Mouse (Mus musculus) heart, embryonic 11.5 days (tissue): Measurements from ENCODE around the gene Npff. TPM values are rescaled to one million over a fixed set of nuclear protein-coding genes. Genes with fewer than 3 reads are reported as not detected.

Source experiments
- ATAC-seq: fragments of 200-750 bp; cut with Nextera tagmentation; replicated peaks from 2 replicates; pipeline ENCODE4 v1.8.0; 2017; ENCODE audit warnings: moderate library complexity; ENCODE audit not compliant: insufficient number of reproducible peaks, low FRiP score, low TSS enrichment
- H3K27ac ChIP-seq: fragments of 300-500 bp; sonication (generic); 2 replicates; pipeline ENCODE4 v1.5.1; 2014; ENCODE audit warnings: mild to moderate bottlenecking, low read depth, low read length
- H3K27me3 ChIP-seq: fragments of 300-500 bp; sonication (generic); 2 replicates; pipeline ENCODE4 v1.6.1; 2014; ENCODE audit warnings: mild to moderate bottlenecking, low read length, mixed read lengths; ENCODE audit not compliant: control insufficient read depth, insufficient read depth
- H3K36me3 ChIP-seq: fragments of 300-500 bp; sonication (generic); 2 replicates; pipeline ENCODE4 v1.6.1; 2014; ENCODE audit warnings: mild to moderate bottlenecking, low read length, moderate library complexity, mixed read lengths; ENCODE audit not compliant: control insufficient read depth, insufficient read depth
- H3K4me1 ChIP-seq: fragments of 300-500 bp; sonication (generic); 2 replicates; pipeline ENCODE4 v1.6.1; 2014; ENCODE audit warnings: low read length; ENCODE audit not compliant: control insufficient read depth, insufficient read depth
- H3K4me2 ChIP-seq: fragments of 300-500 bp; sonication (generic); 2 replicates; pipeline ENCODE4 v1.6.1; 2014; ENCODE audit warnings: mild to moderate bottlenecking, moderate library complexity
- H3K4me3 ChIP-seq: fragments of 300-500 bp; sonication (generic); 2 replicates; pipeline ENCODE4 v1.5.1; 2014; ENCODE audit warnings: low read depth, low read length
- H3K9ac ChIP-seq: fragments of 300-500 bp; sonication (generic); 2 replicates; pipeline ENCODE4 v1.6.1; 2014; ENCODE audit warnings: mild to moderate bottlenecking, low read depth, low read length, moderate library complexity
- H3K9me3 ChIP-seq: fragments of 300-500 bp; sonication (generic); replicated peaks from 2 replicates; pipeline ENCODE4 v1.6.1; 2016; ENCODE audit warnings: low read length; ENCODE audit not compliant: control insufficient read depth
- WGBS: fragments of 180-500 bp; shearing (Covaris S2); extraction: QIAGEN DNeasy Blood & Tissue Kit; methylation state at CpG from one replicate; pipeline ENCODE4 v1.1.7; 2014; ENCODE audit not compliant: insufficient replicate concordance; 5-methylcytosine and 5-hydroxymethylcytosine counted together
- polyA plus RNA-seq: library from polyadenylated mRNA; unstranded; fragments of >200 nt; fragmentation: Nextera tagmentation; extraction: Ambion mirVana; gene quantifications from 2 replicates; pipeline ENCODE4 v1.2.1, GENCODE M21; 2014

Npff gene
- polyA plus RNA-seq, 1 experiment from 2014 or later: 1.2 TPM

DNA sequence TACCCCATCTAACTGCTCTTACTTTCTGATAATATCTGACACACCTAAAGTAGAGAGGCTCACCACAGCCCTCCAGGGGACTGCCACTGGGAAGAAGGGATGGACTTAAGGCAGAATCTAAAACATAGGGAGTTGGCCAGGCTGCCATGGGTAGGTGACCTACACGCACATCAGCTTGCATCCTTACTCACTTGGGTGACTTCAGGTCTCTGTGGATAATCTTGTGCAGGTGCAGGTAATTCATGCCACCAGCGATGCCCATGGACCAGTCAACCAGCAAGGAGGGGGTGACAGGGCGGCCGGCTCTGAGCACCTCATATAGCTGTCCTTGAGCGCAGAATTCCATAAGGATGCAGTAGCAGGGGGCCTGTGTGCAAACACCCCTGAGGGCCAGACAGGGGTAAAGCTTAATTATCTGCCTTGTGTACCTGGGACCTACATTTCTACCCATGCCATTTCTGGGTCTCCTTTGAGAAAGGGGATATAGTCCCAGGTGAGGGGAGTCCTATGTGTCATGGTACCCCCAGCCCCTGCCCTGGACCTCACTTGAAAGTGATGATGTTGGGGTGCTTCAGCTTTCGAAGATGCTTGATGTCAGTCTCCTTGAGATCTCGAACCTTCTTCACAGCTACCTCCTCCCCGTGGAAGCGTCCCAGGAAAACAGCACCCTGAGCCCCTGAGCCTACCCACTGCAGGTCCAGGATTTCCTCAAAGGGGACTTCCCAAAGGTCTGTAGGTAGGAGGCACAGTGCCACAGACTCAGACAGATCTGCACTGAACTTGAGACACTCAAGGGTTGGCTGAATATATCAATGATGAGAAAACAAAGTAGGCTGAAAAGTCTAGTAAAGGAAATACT, 20.6 kb downstream of the Npff start:
- WGBS: 90% methylated on average over 9 of the region's 9 CpGs
- Histone ChIP-seq H3K4me1 (peaks cover 2% of the 10 kb centered on the region; the same call in 1 of the 2 replicates), H3K9ac (no peak overlapping the region), H3K4me3 (no peak overlapping the region), H3K4me2 (no peak overlapping the region), H3K27ac (no peak overlapping the region), H3K36me3 (peaks cover 45% of the 10 kb centered on the region), H3K9me3 (no peaks in the 10 kb centered on the region), H3K27me3 (no peaks in the 10 kb centered on the region)
- ATAC-seq: no peak

DNA sequence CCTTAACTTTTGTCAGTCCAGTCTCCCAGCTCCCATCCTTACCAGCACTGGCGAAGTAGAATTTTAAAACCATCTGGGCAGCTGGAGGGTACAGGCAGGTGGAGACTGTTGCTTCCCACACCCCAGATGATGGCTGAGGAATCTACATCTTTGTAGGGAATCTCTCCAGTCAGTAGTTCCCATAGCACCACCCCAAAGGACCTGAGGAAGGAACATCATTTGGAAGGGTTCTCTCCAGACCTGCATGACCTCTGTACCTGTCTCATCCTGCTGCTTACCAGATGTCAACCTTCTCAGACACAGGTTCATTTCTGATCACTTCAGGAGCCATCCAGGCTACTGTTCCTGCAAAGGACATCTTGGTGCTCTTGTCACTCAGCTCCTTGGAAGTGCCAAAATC, 21.3 kb downstream of the Npff start, which contains the start of gene Gm10337:
Gene Gm10337 (plus strand): TSS at position 276 of the 400 bp plus-strand sequence.
- Histone ChIP-seq H3K36me3 (peaks cover 49% of the 10 kb centered on the region), H3K9me3 (no peaks in the 10 kb centered on the region), H3K4me1 (peaks cover 2% of the 10 kb centered on the region; the same call in 1 of the 2 replicates), H3K9ac (no peak within 1 kb of the TSS), H3K27ac (no peak within 1 kb of the TSS), H3K4me3 (no peak within 1 kb of the TSS), H3K27me3 (no peaks in the 10 kb centered on the region), H3K4me2 (no peak within 1 kb of the TSS)
- 96% methylated on average over 1 of the region's 1 CpGs for WGBS
- no peak for ATAC-seq

DNA sequence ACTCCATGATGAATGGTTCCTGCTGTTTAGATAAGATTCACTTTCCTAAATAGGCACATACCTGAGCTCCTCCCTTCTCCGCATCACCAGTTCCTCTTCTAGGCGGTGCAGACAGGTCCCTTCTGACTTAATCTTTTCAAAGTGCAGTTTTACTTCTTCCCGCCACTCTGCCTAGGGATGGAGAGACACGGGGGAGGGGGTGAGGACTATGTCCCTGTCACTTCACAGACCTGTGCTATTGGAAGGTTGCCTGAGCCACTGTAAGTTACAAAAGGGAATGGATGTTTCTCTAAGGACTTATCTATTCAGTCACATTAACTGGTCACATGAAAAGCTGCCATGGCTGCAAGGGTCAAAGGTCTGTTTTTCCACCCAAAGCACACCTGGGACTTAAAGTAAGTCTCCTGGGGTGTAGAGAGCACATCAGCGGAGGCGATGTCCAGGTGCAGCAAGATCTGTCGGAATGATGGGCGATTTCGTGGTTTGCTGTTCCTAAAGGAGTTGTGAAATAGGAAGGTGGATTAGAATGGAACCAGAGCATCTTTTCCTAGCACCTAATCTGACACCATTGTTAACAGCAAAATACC, 22.4 kb downstream of the Npff start:
- no peaks in the 10 kb centered on the region for H3K27me3 ChIP-seq
- 80% methylated on average over 9 of the region's 9 CpGs for WGBS
- H3K9ac ChIP-seq: no peak overlapping the region

DNA sequence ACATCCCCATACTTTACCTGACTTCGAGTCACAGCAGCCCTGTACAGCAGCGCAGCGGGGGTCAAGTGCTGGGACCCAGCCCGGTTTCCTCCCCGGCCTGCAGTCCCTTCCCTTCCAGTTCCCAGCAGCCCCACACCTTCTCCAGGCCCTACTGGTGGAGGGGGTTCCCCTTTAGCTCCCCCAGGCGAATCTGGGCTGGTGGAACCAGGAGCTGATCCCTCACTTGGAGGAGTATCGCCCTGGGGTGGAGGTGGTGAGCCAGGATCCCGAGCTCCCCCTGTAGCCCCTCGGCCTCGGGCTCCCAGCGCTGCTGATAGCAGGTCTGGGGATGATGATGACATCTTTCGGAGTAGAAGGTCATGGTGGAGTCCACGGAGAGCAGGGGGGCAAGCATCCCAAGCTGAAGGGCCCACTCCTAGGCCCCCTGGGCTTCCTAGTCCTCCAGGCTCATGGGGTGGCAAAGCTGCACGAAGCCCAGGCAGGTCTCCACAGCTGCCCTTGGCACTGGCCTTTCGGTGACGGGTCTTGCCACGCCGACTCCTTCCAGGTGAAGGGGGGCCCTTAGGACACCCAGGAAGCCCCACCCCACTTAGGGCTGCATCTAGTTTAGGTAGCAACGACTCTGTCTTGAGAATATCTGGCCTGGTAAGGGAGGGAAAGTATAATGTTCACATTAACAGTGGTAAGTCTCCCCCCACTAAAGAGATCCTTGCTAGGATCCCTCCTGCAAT, 23.5 kb downstream of the Npff start:
- Histone ChIP-seq H3K9ac (no peak overlapping the region), H3K4me2 (no peak overlapping the region), H3K4me1 (no peaks in the 10 kb centered on the region; the same call in 1 of the 2 replicates), H3K36me3 (peaks cover 56% of the 10 kb centered on the region), H3K9me3 (no peaks in the 10 kb centered on the region), H3K27me3 (no peaks in the 10 kb centered on the region), H3K4me3 (no peak overlapping the region), H3K27ac (no peak overlapping the region)
- ATAC-seq: no peak
- 84% methylated on average over 19 of the region's 19 CpGs for WGBS

More for the DNA sequence above, 22.4 kb downstream of the Npff start:
- no peak for ATAC-seq
- Histone ChIP-seq H3K27ac (no peak overlapping the region), H3K9me3 (no peaks in the 10 kb centered on the region), H3K36me3 (peaks cover 56% of the 10 kb centered on the region), H3K4me2 (no peak overlapping the region), H3K4me1 (no peaks in the 10 kb centered on the region; the same call in 1 of the 2 replicates), H3K4me3 (no peak overlapping the region)

DNA sequence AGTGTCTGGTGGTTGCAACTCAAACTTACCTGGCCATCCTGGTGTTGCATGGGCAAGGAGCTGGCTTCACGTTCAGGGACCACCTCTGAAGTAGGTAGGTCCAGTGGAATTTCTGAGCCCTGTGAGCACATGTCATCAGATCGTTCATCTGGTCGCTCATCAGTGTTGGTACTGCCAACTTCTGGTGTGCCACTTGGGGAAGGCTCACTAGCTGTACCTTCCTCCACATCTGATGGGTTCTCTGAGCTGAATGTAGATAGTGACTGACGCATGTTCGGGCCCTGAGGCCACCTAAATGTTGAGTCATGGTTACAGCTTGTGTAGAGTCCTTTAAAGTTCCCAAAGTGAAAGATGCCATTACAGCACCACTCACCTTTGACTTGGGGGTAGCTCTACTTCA, 24.3 kb downstream of the Npff start:
- H3K4me1 ChIP-seq: no peaks in the 10 kb centered on the region
- no peak overlapping the region for H3K27ac ChIP-seq
- peaks cover 58% of the 10 kb centered on the region for H3K36me3 ChIP-seq
- H3K4me2 ChIP-seq: no peak overlapping the region
- ATAC-seq: no peak
- H3K27me3 ChIP-seq: no peaks in the 10 kb centered on the region
- 81% methylated on average over 5 of the region's 5 CpGs for WGBS
- H3K9ac ChIP-seq: no peak overlapping the region
- no peaks in the 10 kb centered on the region for H3K9me3 ChIP-seq
- no peak overlapping the region for H3K4me3 ChIP-seq

DNA sequence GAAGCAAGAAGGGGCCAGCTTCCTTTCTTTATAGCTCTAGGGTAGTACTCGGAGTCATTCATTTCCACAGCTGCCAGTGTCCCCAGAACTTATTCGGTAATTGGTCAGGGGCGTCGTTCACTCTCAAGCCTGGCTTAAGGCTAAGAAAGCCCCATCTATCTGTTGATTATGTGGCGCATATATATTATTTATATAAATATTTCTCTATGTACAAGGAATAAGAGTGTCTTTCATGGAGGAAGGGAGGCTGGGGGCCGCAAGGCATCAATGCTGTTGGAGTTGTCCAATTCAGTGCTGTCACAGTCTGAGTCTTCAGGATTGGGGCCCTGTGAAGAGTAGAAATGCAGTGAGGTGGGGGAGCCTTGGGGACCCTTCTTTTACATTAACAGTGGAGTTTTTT, 24.9 kb downstream of the Npff start:
- Histone ChIP-seq H3K9me3 (no peaks in the 10 kb centered on the region), H3K27me3 (no peaks in the 10 kb centered on the region), H3K36me3 (peaks cover 58% of the 10 kb centered on the region), H3K4me3 (no peak overlapping the region), H3K4me2 (no peak overlapping the region), H3K4me1 (no peaks in the 10 kb centered on the region), H3K27ac (no peak overlapping the region), H3K9ac (no peak overlapping the region)
- 91% methylated on average over 6 of the region's 6 CpGs for WGBS
- no peak for ATAC-seq

DNA sequence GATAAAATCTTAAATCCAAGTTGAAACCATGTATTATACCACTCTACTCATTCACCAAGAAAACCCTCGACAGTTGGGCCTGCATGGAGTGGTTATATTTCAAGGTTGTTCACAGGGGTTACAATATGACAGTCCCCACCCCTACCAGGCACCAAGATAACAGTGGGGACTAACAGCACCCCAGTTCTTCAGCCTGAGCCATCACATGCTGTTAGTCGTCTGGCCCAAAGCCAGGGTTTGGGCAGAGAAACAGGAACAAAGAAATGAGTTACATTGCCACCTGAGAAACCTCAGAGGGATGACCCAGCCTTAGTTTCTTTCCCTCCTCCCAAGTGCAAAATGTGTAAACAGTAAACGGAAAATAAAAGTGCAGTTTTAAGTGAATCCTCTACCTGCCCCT, 25.4 kb downstream of the Npff start:
- H3K4me2 ChIP-seq: no peak overlapping the region

DNA sequence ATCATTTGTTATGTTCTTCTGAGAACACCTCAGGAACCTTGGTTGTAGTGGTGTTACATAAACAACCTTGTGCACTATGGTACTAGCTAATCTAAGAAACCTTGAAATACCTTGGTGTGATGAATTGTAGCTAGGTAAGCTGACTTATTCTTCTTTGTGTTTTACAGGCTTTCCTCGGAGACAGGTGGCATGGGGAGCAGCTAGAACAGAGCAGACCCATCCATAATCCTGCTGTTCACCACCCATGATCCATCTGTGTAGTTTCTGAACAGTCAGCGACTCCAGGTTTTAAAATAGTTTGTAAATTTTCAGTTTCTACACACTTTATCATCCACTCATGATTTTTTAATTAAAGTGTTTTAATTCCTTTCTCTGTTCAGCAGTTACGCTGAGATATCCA, 26.4 kb downstream of the Npff start:
- Histone ChIP-seq H3K27ac (no peak overlapping the region), H3K27me3 (no peaks in the 10 kb centered on the region), H3K9me3 (no peaks in the 10 kb centered on the region), H3K9ac (no peak overlapping the region), H3K4me2 (no peak overlapping the region), H3K4me3 (no peak overlapping the region), H3K36me3 (peaks cover 57% of the 10 kb centered on the region), H3K4me1 (no peaks in the 10 kb centered on the region)
- no peak for ATAC-seq
- WGBS: 90% methylated on average over 3 of the region's 3 CpGs

More for the DNA sequence above, 25.4 kb downstream of the Npff start:
- Histone ChIP-seq H3K9me3 (no peaks in the 10 kb centered on the region), H3K27me3 (no peaks in the 10 kb centered on the region), H3K4me3 (no peak overlapping the region), H3K27ac (no peak overlapping the region), H3K4me1 (no peaks in the 10 kb centered on the region), H3K36me3 (peaks cover 59% of the 10 kb centered on the region), H3K9ac (no peak overlapping the region)
- 85% methylated on average over 3 of the region's 3 CpGs for WGBS
- ATAC-seq: no peak; the same call in 1 of the 2 replicates
